Mouse (Mus musculus) left cerebral cortex, adult 8-10 months (tissue): ENCODE measurements around the gene Olfr446. TPM values are rescaled to one million over a fixed set of nuclear protein-coding genes. Genes with fewer than 3 reads are reported as not detected.

Experiments used
- DNase-seq, 2 experiments: peaks; one replicate each; pipeline ENCODE4 v3.0.0; 2022; ENCODE audit warnings: low spot score in 2 of 2
- total RNA-seq, 4 experiments: library from RNA; stranded (reverse); gene quantifications; 2 replicates each; pipeline ENCODE4 v1.2.4; 2022

Gene Olfr446
- not detected for total RNA-seq

DNA sequence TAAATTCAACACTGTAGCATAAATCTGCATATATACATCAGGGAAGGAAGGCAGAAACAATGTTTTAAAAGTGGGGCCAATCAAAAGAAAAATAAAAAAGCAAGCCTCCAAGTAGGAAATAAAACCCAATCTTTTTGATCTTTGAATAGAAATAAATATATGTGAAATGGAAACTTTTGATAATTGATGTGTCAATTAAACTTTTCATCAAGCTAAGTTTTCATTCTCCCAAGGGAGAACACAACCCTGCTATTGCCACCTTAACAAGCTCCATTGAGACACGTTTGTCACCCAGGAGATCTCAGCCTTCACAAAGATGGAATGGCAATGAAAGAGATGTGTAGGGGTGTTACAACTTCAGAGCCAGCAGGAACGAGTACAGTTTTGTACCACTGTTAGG lies at the start of gene Olfr446:
Gene Olfr446, plus strand, starts transcription at position 301 of the 400 bp plus-strand sequence.
- DNase-seq: no peak

DNA sequence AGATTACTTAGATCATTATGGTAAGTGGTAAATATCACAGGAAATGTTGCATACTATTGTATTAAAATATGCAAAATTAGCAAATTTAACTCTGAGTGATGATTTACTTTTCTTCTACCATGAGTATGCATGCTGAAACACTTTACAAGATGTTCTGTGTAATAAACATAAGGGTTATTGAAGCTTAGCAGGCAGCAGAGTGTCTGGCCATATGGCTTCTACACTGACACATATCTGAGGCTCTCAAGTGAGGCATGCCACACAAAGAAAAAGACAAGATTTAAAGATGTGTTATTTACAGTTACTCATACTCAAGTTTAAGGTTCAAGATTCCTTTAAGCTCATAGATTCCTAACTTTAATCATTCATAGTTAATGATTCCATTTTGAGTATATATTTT lies 44.9 kb upstream of the Olfr446 start:
- DNase-seq: no peak

DNA sequence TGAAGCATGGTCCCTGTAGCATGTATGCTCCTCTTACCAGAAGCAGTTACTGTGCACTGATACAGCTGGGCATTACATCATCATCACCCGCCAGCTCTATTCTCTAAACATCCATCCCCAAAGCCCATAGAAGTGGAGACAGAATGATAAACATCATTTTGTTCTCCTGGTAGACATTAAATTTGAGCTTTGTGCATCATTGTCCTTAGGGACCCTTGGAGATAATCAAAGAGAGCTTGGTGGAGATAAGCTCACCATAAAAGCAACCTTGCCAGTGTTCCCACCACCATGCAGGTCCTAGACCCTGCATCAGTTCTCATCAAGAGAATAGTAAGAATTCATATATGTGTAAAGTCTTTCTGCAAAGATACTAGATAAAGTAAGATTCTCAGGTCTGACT lies 31.0 kb upstream of the Olfr446 start, which contains the start of gene Olfr448:
Gene Olfr448, plus strand, starts transcription at position 301 of the 400 bp plus-strand sequence.
- DNase-seq: no peak

GRCm38 (mm10) chr6:42900345-42900744 lies 20.8 kb upstream of the Olfr446 start:
- DNase-seq: no peak

GRCm38 (mm10) chr6:42908578-42908977 lies 12.6 kb upstream of the Olfr446 start, which contains the start of gene Olfr447:
Olfr447 (plus strand) TSS chr6:42908878.
- no peak for DNase-seq

- no peak for DNase-seq
These were observed 27.6 kb downstream of the Olfr446 start, which contains the start of gene Olfr444 for GRCm38 (mm10) chr6:42948767-42949166. Olfr444 (plus strand) TSS chr6:42949067.

GRCm38 (mm10) chr6:42980377-42980776 lies 59.2 kb downstream of the Olfr446 start:
- DNase-seq: no peak

Other genes starting within 250 kb of the Olfr446 start
- 100 to 1,000 TPM; 212 to 230 (median 223) TPM for gene Tcaf1, start 211.3 kb upstream of the Olfr446 start, total RNA-seq
- not detected for gene Olfr453, start 182.0 kb upstream of the Olfr446 start, total RNA-seq
- not detected for gene Olfr38, start 165.0 kb upstream of the Olfr446 start, total RNA-seq
- not detected for gene Olfr452, start 136.3 kb upstream of the Olfr446 start, total RNA-seq
- gene Olfr450, start 109.4 kb upstream of the Olfr446 start, total RNA-seq: not detected
- gene Olfr449, start 87.0 kb upstream of the Olfr446 start, total RNA-seq: not detected
- not detected for gene Olfr448, start 30.9 kb upstream of the Olfr446 start, total RNA-seq
- gene Olfr447, start 12.5 kb upstream of the Olfr446 start, total RNA-seq: not detected
- not detected for gene Olfr444, start 27.7 kb downstream of the Olfr446 start, total RNA-seq
- under 1 TPM in 1 of 4 experiments, not detected in 3; 0.50 TPM for gene Olfr441, start 185.0 kb downstream of the Olfr446 start, total RNA-seq
- not detected for gene Olfr237-ps1, start 225.2 kb downstream of the Olfr446 start, total RNA-seq
- gene Olfr437, start 241.9 kb downstream of the Olfr446 start, total RNA-seq: not detected